Mouse (Mus musculus): ENCODE results near the gene Cd101. TPM values are rescaled to one million over a fixed set of nuclear protein-coding genes. Genes with fewer than 3 reads are reported as not detected.

Cd101 gene
- polyA plus RNA-seq, 1 experiment from 2014 or later = not detected

GRCm38 (mm10) chr3:101061865-101062585 lies 32.7 kb upstream of the Cd101 start:
- no peak overlapping the region for H3K9ac ChIP-seq (ENCODE audit: low read depth, low read length)
- H3K9me3 ChIP-seq (replicated peaks; ENCODE audit: low read length) = no peaks in the 10 kb centered on the region
- WGBS = 78% methylated on average over 7 of the region's 7 CpGs
- DNase-seq (ENCODE audit: low spot score) (no peak), ATAC-seq (replicated peaks; ENCODE audit: low FRiP score, low read depth) (no peak)
- H3K27me3 ChIP-seq (ENCODE audit: insufficient read depth, low read length) = no peaks in the 10 kb centered on the region
- no peaks in the 10 kb centered on the region for H3K36me3 ChIP-seq (ENCODE audit: insufficient read depth, low read length)
- H3K27ac ChIP-seq = no peak overlapping the region
- no peak overlapping the region for H3K4me3 ChIP-seq (replicated peaks; ENCODE audit: low read depth, low read length)
- TF ChIP-seq CTCF (IDR thresholded peaks at IDR 0.05; ENCODE audit: low read depth) = no peak
- no peaks in the 10 kb centered on the region for H3K4me1 ChIP-seq (replicated peaks; ENCODE audit: insufficient read depth, low read length)
- H3K4me2 ChIP-seq (ENCODE audit: low read length) = no peak overlapping the region

- no peak for DNase-seq (ENCODE audit: low spot score)
- Histone ChIP-seq H3K4me2 (ENCODE audit: low read length) (no peak overlapping the region), H3K9me3 (replicated peaks; ENCODE audit: low read length) (no peaks in the 10 kb centered on the region), H3K36me3 (ENCODE audit: insufficient read depth, low read length) (no peaks in the 10 kb centered on the region), H3K4me1 (replicated peaks; ENCODE audit: insufficient read depth, low read length) (no peaks in the 10 kb centered on the region), H3K27ac (no peak overlapping the region), H3K27me3 (ENCODE audit: insufficient read depth, low read length) (no peaks in the 10 kb centered on the region), H3K4me3 (replicated peaks; ENCODE audit: low read depth, low read length) (no peak overlapping the region), H3K9ac (ENCODE audit: low read depth, low read length) (no peak overlapping the region)
- 73% methylated on average over 4 of the region's 4 CpGs for WGBS
- ATAC-seq (replicated peaks; ENCODE audit: low FRiP score, low read depth) = no peak
- no peak for TF ChIP-seq CTCF (IDR thresholded peaks at IDR 0.05; ENCODE audit: low read depth)
These were observed 29.9 kb upstream of the Cd101 start for GRCm38 (mm10) chr3:101059214-101059613.

- no peaks in the 10 kb centered on the region for H3K4me1 ChIP-seq (replicated peaks; ENCODE audit: insufficient read depth, low read length)
- no peaks in the 10 kb centered on the region for H3K27me3 ChIP-seq (ENCODE audit: insufficient read depth, low read length)
- no peak for ATAC-seq (replicated peaks; ENCODE audit: low FRiP score, low read depth)
- DNase-seq (ENCODE audit: low spot score) = no peak
- no peaks in the 10 kb centered on the region for H3K36me3 ChIP-seq (ENCODE audit: insufficient read depth, low read length)
- H3K27ac ChIP-seq = no peak overlapping the region
- no peak overlapping the region for H3K9ac ChIP-seq (ENCODE audit: low read depth, low read length)
- H3K9me3 ChIP-seq (replicated peaks; ENCODE audit: low read length) = no peaks in the 10 kb centered on the region
- H3K4me2 ChIP-seq (ENCODE audit: low read length) = no peak overlapping the region
- no peak overlapping the region for H3K4me3 ChIP-seq (replicated peaks; ENCODE audit: low read depth, low read length)
- TF ChIP-seq CTCF (IDR thresholded peaks at IDR 0.05; ENCODE audit: low read depth) = no peak
- 63% methylated on average over 2 of the region's 2 CpGs for WGBS
These were observed 28.8 kb upstream of the Cd101 start for GRCm38 (mm10) chr3:101058203-101058602.

- Histone ChIP-seq H3K27me3 (ENCODE audit: insufficient read depth, low read length) (no peaks in the 10 kb centered on the region), H3K9ac (ENCODE audit: low read depth, low read length) (no peak overlapping the region), H3K27ac (no peak overlapping the region), H3K4me3 (replicated peaks; ENCODE audit: low read depth, low read length) (no peak overlapping the region), H3K4me2 (ENCODE audit: low read length) (no peak overlapping the region), H3K4me1 (replicated peaks; ENCODE audit: insufficient read depth, low read length) (no peaks in the 10 kb centered on the region), H3K9me3 (replicated peaks; ENCODE audit: low read length) (no peaks in the 10 kb centered on the region), H3K36me3 (ENCODE audit: insufficient read depth, low read length) (no peaks in the 10 kb centered on the region)
- no peak for ATAC-seq (replicated peaks; ENCODE audit: low FRiP score, low read depth)
- TF ChIP-seq CTCF (IDR thresholded peaks at IDR 0.05; ENCODE audit: low read depth) = no peak
- WGBS = 65% methylated on average over 8 of the region's 8 CpGs
- no peak for DNase-seq (ENCODE audit: low spot score)
These were observed 25.9 kb upstream of the Cd101 start for GRCm38 (mm10) chr3:101055216-101055615.

- ATAC-seq (replicated peaks; ENCODE audit: low FRiP score, low read depth) (no peak), DNase-seq (ENCODE audit: low spot score) (no peak)
- TF ChIP-seq CTCF (IDR thresholded peaks at IDR 0.05; ENCODE audit: low read depth) = no peak
- Histone ChIP-seq H3K27ac (no peak overlapping the region), H3K4me1 (replicated peaks; ENCODE audit: insufficient read depth, low read length) (no peaks in the 10 kb centered on the region), H3K4me2 (ENCODE audit: low read length) (no peak overlapping the region), H3K36me3 (ENCODE audit: insufficient read depth, low read length) (no peaks in the 10 kb centered on the region), H3K9ac (ENCODE audit: low read depth, low read length) (no peak overlapping the region), H3K4me3 (replicated peaks; ENCODE audit: low read depth, low read length) (no peak overlapping the region), H3K27me3 (ENCODE audit: insufficient read depth, low read length) (no peaks in the 10 kb centered on the region), H3K9me3 (replicated peaks; ENCODE audit: low read length) (no peaks in the 10 kb centered on the region)
- 72% methylated on average over 4 of the region's 4 CpGs for WGBS
These were observed 22.2 kb upstream of the Cd101 start for GRCm38 (mm10) chr3:101051601-101052000.

- Histone ChIP-seq H3K9me3 (replicated peaks; ENCODE audit: low read length) (no peaks in the 10 kb centered on the region), H3K27me3 (ENCODE audit: insufficient read depth, low read length) (no peaks in the 10 kb centered on the region), H3K36me3 (ENCODE audit: insufficient read depth, low read length) (no peaks in the 10 kb centered on the region), H3K9ac (ENCODE audit: low read depth, low read length) (no peak overlapping the region), H3K4me1 (replicated peaks; ENCODE audit: insufficient read depth, low read length) (no peaks in the 10 kb centered on the region), H3K4me3 (replicated peaks; ENCODE audit: low read depth, low read length) (no peak overlapping the region), H3K4me2 (ENCODE audit: low read length) (no peak overlapping the region), H3K27ac (no peak overlapping the region)
- TF ChIP-seq CTCF (IDR thresholded peaks at IDR 0.05; ENCODE audit: low read depth) = no peak
- DNase-seq (ENCODE audit: low spot score) = no peak
- no peak for ATAC-seq (replicated peaks; ENCODE audit: low FRiP score, low read depth)
- WGBS = 61% methylated on average over 9 of the region's 9 CpGs
These were observed 20.6 kb upstream of the Cd101 start for GRCm38 (mm10) chr3:101049997-101050396.

GRCm38 (mm10) chr3:101048781-101049180 lies 19.4 kb upstream of the Cd101 start:
- H3K4me2 ChIP-seq (ENCODE audit: low read length) = no peak overlapping the region
- ATAC-seq (replicated peaks; ENCODE audit: low FRiP score, low read depth) (no peak), DNase-seq (ENCODE audit: low spot score) (no peak)
- no peak overlapping the region for H3K9ac ChIP-seq (ENCODE audit: low read depth, low read length)
- no peaks in the 10 kb centered on the region for H3K4me1 ChIP-seq (replicated peaks; ENCODE audit: insufficient read depth, low read length)
- H3K27me3 ChIP-seq (ENCODE audit: insufficient read depth, low read length) = no peaks in the 10 kb centered on the region
- no peak for TF ChIP-seq CTCF (IDR thresholded peaks at IDR 0.05; ENCODE audit: low read depth)
- no peaks in the 10 kb centered on the region for H3K36me3 ChIP-seq (ENCODE audit: insufficient read depth, low read length)
- WGBS = 78% methylated on average over 2 of the region's 2 CpGs
- H3K9me3 ChIP-seq (replicated peaks; ENCODE audit: low read length) = no peaks in the 10 kb centered on the region
- H3K4me3 ChIP-seq (replicated peaks; ENCODE audit: low read depth, low read length) = no peak overlapping the region
- H3K27ac ChIP-seq = no peak overlapping the region

Measured in kidney, postnatal 0 days (tissue).